Mouse (Mus musculus): ENCODE measurements around the gene Utrn. TPM values are rescaled to one million over a fixed set of nuclear protein-coding genes. Genes with fewer than 3 reads are reported as not detected.

Utrn gene
- total and polyA plus RNA-seq, 3 experiments = 18.8 to 68.1 (median 61.8) TPM

DNA sequence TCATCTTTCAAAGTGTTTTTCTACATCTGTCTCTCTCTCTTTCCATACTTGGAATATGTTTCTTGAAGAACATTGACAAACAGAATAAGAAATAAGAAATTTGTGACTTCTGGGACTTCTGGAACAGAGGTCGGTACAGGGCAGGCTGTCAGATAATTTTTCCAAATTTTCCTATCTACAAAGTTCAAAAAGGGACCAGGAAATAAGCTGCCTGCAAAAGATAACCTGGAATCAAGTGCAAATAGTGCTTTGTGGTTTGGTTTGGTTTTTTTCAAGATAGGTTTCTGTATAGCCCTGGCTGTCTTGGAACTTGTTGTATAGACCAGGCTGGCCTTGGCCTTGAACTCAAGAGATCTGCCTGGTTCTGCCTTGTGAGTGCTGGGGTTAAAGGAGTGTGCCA, 490.0 kb downstream of the Utrn start:
- no peak overlapping the region for H3K4me3 ChIP-seq
- no peak overlapping the region for H3K9ac ChIP-seq (ENCODE audit: low read depth, low read length)
- TF ChIP-seq CTCF (IDR thresholded peaks at IDR 0.05) (no peak), POLR2A (IDR thresholded peaks at IDR 0.05; ENCODE audit: insufficient read depth, low read depth, low read length) (no peak), EP300 (IDR thresholded peaks at IDR 0.05; ENCODE audit: insufficient read depth, low read depth, low read length) (no peak)
- H3K79me2 ChIP-seq (replicated peaks; ENCODE audit: control insufficient read depth, insufficient read depth, low read length) = no peaks in the 10 kb centered on the region
- H3K36me3 ChIP-seq (ENCODE audit: control insufficient read depth, insufficient read depth, low read length) = no peaks in the 10 kb centered on the region
- no peak overlapping the region for H3K27ac ChIP-seq
- DNase-seq = no peak
- 66% methylated on average over 1 of the region's 1 CpGs for WGBS
- H3K27me3 ChIP-seq (ENCODE audit: control insufficient read depth, insufficient read depth, low read length) = no peaks in the 10 kb centered on the region
- H3K4me1 ChIP-seq (ENCODE audit: control insufficient read depth, insufficient read depth, low read length) = no peaks in the 10 kb centered on the region
- intact Hi-C loops (cut with DNase I) = no loop called here

DNA sequence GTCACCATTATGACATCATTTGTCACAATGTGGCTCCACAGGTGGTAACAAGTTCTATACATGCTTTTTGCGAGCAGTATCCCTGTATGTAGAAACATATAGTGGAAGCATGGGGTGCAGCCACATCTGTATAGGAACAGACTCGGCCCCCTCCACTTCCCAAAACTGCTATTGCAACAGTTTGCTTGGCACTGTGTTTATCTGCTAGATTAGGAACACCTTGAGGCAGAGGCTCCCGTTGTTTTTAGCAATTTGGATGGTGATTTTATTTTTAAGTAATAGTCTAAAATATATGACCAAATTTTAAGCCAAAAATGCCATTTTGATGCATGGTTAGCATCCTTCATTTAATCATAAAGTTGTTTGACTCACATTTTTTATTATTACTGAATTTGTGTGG, 491.4 kb downstream of the Utrn start:
- no peak for DNase-seq
- WGBS = 61% methylated on average over 3 of the region's 3 CpGs
- intact Hi-C loops (cut with DNase I) = no loop called here
- no peak overlapping the region for H3K4me3 ChIP-seq
- no peaks in the 10 kb centered on the region for H3K27me3 ChIP-seq (ENCODE audit: control insufficient read depth, insufficient read depth, low read length)
- H3K27ac ChIP-seq = no peak overlapping the region
- no peaks in the 10 kb centered on the region for H3K4me1 ChIP-seq (ENCODE audit: control insufficient read depth, insufficient read depth, low read length)
- no peaks in the 10 kb centered on the region for H3K36me3 ChIP-seq (ENCODE audit: control insufficient read depth, insufficient read depth, low read length)
- no peak overlapping the region for H3K9ac ChIP-seq (ENCODE audit: low read depth, low read length)
- TF ChIP-seq CTCF (IDR thresholded peaks at IDR 0.05) (no peak), POLR2A (IDR thresholded peaks at IDR 0.05; ENCODE audit: insufficient read depth, low read depth, low read length) (no peak), EP300 (IDR thresholded peaks at IDR 0.05; ENCODE audit: insufficient read depth, low read depth, low read length) (no peak)
- no peaks in the 10 kb centered on the region for H3K79me2 ChIP-seq (replicated peaks; ENCODE audit: control insufficient read depth, insufficient read depth, low read length)

DNA sequence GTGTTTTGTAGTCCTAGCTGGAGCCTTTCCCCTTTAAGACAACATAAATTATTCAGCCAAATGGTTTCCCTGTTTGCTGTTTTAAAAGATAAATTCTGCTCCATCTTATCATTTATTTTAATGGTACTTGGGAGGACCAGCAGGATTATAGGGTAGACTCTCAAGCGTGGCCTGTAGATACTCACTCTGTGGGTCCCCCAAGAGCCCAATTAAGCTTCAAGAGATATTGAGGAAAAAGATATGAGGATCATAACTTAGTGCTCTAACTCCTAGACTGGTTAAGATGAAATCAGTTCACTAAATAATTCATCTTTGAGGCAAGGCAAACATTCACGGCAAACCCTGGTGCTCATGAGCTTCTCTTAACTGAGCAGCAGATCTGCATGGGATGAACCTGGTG, 493.1 kb downstream of the Utrn start:
- Histone ChIP-seq H3K9ac (ENCODE audit: low read depth, low read length) (no peak overlapping the region), H3K4me3 (no peak overlapping the region), H3K79me2 (replicated peaks; ENCODE audit: control insufficient read depth, insufficient read depth, low read length) (no peaks in the 10 kb centered on the region), H3K27me3 (ENCODE audit: control insufficient read depth, insufficient read depth, low read length) (no peaks in the 10 kb centered on the region), H3K27ac (no peak overlapping the region), H3K4me1 (ENCODE audit: control insufficient read depth, insufficient read depth, low read length) (no peaks in the 10 kb centered on the region), H3K36me3 (ENCODE audit: control insufficient read depth, insufficient read depth, low read length) (no peaks in the 10 kb centered on the region)
- TF ChIP-seq EP300 (IDR thresholded peaks at IDR 0.05; ENCODE audit: insufficient read depth, low read depth, low read length) = no peak
- no peak for TF ChIP-seq CTCF (IDR thresholded peaks at IDR 0.05)
- no peak for TF ChIP-seq POLR2A (IDR thresholded peaks at IDR 0.05; ENCODE audit: insufficient read depth, low read depth, low read length)
- DNase-seq = no peak
- 65% methylated on average over 2 of the region's 2 CpGs for WGBS
- intact Hi-C loops (cut with DNase I) = no loop called here

DNA sequence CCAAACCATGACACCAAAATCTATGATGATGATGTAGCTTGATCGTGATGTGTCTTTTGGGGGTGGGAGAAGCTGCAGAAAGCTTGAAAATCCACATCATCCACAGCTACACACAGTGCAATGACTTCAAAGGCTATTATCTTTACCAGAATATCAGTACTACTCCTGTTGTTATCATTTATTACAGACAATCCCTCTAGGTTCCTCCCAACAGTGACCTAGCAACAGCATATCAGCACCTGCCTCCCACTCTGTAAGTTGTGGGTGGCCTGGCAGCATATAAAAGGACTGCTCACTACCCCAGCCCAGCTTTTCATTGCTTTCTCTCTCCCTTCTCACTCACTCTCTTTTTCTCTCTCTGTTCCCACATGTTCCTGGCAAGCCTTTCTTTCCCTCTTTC, 494.4 kb downstream of the Utrn start:
- TF ChIP-seq POLR2A (IDR thresholded peaks at IDR 0.05; ENCODE audit: insufficient read depth, low read depth, low read length) = no peak
- TF ChIP-seq CTCF (IDR thresholded peaks at IDR 0.05) = no peak
- no peak for TF ChIP-seq EP300 (IDR thresholded peaks at IDR 0.05; ENCODE audit: insufficient read depth, low read depth, low read length)
- Histone ChIP-seq H3K4me1 (ENCODE audit: control insufficient read depth, insufficient read depth, low read length) (no peaks in the 10 kb centered on the region), H3K36me3 (ENCODE audit: control insufficient read depth, insufficient read depth, low read length) (no peaks in the 10 kb centered on the region), H3K9ac (ENCODE audit: low read depth, low read length) (no peak overlapping the region), H3K4me3 (no peak overlapping the region), H3K27me3 (ENCODE audit: control insufficient read depth, insufficient read depth, low read length) (no peaks in the 10 kb centered on the region), H3K27ac (no peak overlapping the region), H3K79me2 (replicated peaks; ENCODE audit: control insufficient read depth, insufficient read depth, low read length) (no peaks in the 10 kb centered on the region)
- intact Hi-C loops (cut with DNase I) = no loop called here
- no peak for DNase-seq
- 89% methylated on average over 1 of the region's 1 CpGs for WGBS

DNA sequence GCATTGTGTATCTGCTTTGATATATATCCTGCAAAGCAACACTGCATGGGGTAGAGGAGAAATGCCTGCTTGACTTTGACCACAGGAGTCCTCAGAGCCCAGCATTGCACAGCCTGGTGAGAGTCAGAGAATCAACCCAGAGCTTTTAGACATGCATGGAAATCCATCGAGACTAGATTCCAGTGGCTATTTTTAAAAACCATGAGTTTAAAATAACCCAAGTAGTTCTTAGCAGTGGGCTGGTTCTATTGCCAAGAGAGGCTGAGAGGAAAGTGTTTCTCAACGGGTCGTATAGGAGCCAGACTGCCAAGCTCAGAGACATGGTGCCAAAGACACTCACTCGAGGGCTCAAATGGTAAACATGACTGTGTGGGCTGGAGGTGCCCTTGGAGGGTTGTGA, 514.6 kb downstream of the Utrn start:
- intact Hi-C loops (cut with DNase I) = no loop called here
- H3K27me3 ChIP-seq (ENCODE audit: control insufficient read depth, insufficient read depth, low read length) = no peaks in the 10 kb centered on the region
- H3K9ac ChIP-seq (ENCODE audit: low read depth, low read length) = no peak overlapping the region
- H3K36me3 ChIP-seq (ENCODE audit: control insufficient read depth, insufficient read depth, low read length) = no peaks in the 10 kb centered on the region
- TF ChIP-seq CTCF (IDR thresholded peaks at IDR 0.05) (peak; percentile 22; the same call in 1 of the 2 replicates), POLR2A (IDR thresholded peaks at IDR 0.05; ENCODE audit: insufficient read depth, low read depth, low read length) (0 out of 2 replicates have a peak, but pooled peaks have one; percentile 10), EP300 (IDR thresholded peaks at IDR 0.05; ENCODE audit: insufficient read depth, low read depth, low read length) (no peak)
- no peak overlapping the region for H3K4me3 ChIP-seq
- peak; percentile 37 to 71 for DNase-seq
- peak overlapping the region; percentile 85 for H3K27ac ChIP-seq
- 37% methylated on average over 4 of the region's 4 CpGs for WGBS
- H3K4me1 ChIP-seq (ENCODE audit: control insufficient read depth, insufficient read depth, low read length) = peaks cover 2% of the 10 kb centered on the region; the same call in 1 of the 2 replicates
- H3K79me2 ChIP-seq (replicated peaks; ENCODE audit: control insufficient read depth, insufficient read depth, low read length) = no peaks in the 10 kb centered on the region

DNA sequence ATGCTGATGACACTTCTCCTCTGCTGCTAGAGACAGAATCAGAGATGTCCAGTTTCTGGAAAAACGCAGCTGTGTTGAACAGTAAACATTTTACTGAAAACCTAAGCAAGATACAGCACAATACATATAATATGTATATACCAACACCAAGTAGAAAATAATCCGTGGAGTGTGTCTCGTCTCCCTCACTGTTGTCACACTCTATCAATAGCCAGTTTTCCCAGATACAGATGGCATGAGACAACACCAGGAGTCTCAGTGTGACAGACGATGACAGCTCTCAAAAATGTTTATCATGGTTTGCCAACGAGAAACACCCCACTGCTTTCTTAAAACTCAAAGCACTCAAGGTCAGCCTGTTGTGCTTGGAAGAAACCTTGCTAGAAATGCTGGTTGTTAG, 515.1 kb downstream of the Utrn start:
- H3K27me3 ChIP-seq (ENCODE audit: control insufficient read depth, insufficient read depth, low read length) = no peaks in the 10 kb centered on the region
- H3K4me1 ChIP-seq (ENCODE audit: control insufficient read depth, insufficient read depth, low read length) = peaks cover 2% of the 10 kb centered on the region; the same call in 1 of the 2 replicates
- no peaks in the 10 kb centered on the region for H3K79me2 ChIP-seq (replicated peaks; ENCODE audit: control insufficient read depth, insufficient read depth, low read length)
- WGBS = 50% methylated on average over 5 of the region's 5 CpGs
- H3K4me3 ChIP-seq = no peak overlapping the region
- intact Hi-C loops (cut with DNase I) = no loop called here
- peak overlapping the region; percentile 85 for H3K27ac ChIP-seq
- no peak for DNase-seq
- no peaks in the 10 kb centered on the region for H3K36me3 ChIP-seq (ENCODE audit: control insufficient read depth, insufficient read depth, low read length)
- H3K9ac ChIP-seq (ENCODE audit: low read depth, low read length) = no peak overlapping the region
- no peak for TF ChIP-seq CTCF (IDR thresholded peaks at IDR 0.05)
- TF ChIP-seq POLR2A (IDR thresholded peaks at IDR 0.05; ENCODE audit: insufficient read depth, low read depth, low read length) = no peak
- TF ChIP-seq EP300 (IDR thresholded peaks at IDR 0.05; ENCODE audit: insufficient read depth, low read depth, low read length) = no peak
